Mouse (Mus musculus) ovary, adult 18-20 months (tissue): ENCODE measurements around the gene Wnt5b.

Experiments
- DNase-seq: peaks from one replicate; pipeline ENCODE4 v3.0.0; 2022; ENCODE audit warnings: low spot score, mixed read lengths

Gene Wnt5b

DNA sequence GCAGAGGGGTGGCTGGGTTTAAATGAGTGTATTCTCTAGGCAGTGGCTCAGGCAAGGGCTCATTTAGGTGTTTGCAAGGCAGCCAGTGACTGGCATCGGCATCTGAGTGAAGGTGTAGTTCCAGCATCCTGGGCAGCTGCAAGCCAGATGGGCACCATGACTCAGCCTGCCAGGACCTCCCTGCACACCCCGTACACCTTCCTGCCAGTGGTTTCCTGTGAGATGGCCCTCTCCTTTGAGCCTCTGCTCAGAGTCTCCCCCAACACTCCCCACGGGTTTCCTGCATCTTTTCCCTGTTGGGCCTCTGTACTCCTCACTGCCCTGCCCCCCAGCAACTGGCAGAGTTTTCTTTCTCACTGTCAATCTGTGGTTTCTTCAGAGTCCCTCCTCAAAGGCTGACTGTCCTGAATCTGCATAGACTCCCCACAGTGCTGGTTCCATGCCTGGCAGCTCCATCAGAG is 22.2 kb downstream of the Wnt5b start:
- no peak for DNase-seq

DNA sequence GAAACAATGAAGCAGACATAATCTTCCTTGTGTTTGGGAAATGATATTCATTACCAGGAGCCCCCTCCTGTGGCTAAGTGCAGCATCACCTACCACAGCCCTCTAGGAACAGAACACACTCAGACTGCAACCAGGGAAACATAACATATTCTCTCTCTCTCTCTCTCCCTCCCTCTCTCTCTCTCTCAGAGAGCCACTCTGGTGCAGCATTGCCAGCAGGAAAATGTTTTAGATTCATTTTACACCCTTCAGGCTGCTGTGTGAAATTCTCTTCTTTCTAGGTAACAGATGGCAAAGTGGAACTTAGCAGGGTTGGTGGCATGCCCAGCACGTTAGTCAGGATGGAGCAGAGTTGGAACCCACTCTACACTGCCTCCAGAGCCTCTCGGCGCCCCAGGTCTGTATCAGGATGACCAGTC is 22.7 kb downstream of the Wnt5b start:
- no peak for DNase-seq

DNA sequence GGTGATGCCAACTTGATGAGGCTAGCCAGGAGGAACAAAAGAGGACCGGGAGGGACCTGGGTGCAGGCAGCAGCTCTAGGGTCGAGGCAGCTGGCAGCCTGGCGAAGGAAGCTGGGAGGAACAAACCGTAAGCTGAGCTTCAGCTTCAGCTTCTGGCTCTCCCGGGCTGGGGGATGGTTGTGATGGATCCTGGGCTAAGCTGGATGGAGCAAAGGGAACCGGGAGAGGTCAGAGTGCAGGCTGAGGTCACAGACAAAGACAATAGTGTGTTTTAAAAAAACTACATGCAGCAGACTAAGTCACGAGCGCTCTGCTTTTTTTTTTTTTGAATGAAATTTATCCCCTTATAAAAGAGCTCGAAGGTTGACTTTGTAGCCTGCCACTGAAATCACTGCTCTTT is 23.4 kb downstream of the Wnt5b start:
- no peak for DNase-seq

DNA sequence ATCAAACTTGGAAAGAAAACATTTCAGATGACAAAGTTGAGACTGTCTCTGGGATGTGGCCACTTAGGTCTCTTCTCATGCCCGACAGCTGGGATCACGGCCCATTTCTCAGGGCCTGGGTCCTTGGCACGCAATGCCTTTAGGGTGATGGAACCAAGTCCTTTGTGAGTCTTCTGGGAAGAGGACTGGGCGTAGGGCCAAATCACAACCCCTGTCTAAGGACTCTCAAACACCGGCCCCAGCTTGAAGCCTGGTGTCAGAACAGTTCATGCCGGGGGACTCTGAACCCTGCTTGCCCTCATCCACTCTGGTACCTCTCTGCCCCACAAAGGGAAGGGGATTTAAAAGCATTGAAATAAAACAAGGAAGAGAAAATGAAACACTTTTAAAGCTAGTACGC is 30.1 kb downstream of the Wnt5b start:
- DNase-seq, result no peak

DNA sequence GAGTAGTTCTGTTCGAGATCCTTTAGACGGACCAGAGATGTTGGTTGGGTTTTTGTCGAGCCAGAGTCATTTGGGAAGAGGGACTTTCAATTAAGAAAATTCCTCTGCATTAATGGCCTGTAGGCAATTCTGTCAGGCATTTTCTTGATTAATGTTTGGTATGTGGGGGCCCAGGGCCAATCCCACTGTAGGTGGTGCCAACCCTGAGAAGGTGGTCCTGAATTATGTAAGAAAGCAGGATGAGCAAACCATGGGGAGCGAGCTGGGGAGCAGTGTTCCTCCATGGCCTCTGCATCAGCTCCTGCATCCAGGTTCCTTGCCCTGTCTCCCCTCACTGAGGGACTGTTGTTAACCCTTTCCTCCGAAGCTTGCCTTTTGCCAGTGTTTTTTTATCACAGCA is 30.7 kb downstream of the Wnt5b start:
- DNase-seq, result no peak

DNA sequence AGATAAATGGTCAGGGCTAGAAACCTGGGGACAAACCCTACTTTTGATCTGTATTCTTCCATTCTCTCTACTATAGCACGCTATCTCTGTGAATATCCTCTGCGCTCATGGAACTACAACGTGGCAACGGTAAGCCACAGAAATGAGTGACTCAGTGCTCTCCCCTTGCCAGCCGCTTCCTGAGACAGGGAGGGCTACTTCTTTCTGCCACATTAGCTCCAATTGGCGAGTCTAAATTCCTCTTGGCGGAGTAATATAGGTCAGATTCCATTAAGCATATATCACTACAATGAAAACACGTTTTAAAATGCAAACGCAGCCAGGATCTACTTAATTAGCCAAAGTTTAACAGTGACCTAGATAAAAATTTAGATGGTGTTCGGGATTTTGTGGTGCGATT is 31.4 kb downstream of the Wnt5b start:
- DNase-seq, result no peak

DNA sequence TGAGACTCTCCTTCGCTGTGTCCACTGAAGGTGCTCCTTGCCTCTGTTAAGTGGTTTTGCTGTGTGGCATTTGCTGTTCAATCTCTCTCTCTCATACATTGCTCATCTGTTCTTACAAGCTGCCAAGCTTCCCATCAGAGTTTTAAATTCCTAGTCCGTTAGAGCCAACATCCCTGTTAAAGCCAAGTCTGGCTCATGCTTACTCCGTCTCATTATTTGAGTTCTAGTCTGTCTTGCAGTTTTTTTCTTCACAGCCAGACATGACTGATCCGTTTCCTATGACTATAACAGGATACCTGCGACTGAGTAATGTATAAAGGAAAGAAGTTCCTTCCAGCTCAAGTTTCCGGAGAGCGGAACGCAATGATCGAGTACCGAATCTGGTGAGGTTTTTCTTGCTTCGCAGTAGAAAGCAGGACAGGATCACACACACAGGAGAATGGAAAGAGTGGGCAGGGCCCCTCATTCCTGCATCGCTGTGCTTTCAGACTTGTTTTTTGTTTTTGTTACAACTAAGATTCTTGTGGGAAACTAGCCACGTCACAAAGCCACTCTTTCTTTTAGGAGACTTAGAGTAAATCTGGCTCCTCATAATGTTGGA is 34.6 kb downstream of the Wnt5b start:
- no peak for DNase-seq

DNA sequence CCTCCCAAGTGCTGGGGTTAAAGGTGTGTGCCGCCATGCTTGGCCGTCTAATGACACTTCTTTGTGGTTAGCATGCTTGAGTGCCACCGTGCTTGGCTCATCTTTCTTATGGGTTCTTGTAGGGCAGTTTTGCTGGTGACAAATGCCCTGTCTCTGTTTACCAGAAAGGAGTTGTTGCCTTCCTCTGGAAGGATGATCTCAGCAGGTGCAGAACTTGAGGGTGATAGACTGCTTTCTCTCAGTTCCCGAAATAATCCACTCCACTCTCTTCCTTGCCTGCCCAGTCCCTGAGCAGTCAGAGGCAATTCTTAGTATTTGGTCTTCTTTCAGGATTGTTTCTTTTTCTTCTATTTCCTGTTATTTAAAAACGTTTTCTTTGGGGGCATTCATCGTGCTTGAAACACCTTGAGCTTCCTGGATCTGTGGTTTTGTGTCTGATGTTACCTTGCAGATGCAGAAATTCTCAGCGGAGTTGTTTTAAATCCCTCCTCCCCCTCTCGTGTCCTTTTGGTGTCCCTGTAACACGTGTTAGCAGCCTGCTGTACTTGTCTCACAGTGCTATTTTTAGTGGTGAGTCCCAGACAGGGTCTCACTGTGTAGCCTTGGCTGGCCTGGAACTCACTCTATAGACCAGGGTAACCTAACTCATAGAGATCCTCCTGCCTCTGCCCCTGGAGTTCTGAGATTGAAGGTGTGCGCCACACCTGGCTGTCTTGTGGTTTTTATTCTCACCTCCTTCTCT is 35.3 kb downstream of the Wnt5b start:
- DNase-seq, result no peak

DNA sequence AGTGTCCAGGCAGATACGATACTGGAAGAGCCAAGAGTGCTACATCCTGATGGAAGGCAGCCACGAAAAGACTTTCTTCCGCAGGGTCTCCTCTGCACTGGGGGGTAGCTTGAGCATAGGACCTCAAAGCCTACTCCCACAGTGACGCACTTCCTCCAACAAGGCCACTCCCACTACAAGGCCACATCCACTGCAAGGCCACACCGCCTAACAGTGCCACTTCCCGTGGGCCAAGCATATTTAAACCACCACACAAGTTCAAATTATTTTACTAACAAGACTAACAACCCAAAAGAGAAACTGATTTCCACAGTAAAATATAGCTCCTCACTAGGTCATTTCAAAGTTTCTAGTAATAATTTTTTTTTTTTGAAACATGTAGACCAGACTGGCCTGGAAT is 35.9 kb downstream of the Wnt5b start:
- no peak for DNase-seq

DNA sequence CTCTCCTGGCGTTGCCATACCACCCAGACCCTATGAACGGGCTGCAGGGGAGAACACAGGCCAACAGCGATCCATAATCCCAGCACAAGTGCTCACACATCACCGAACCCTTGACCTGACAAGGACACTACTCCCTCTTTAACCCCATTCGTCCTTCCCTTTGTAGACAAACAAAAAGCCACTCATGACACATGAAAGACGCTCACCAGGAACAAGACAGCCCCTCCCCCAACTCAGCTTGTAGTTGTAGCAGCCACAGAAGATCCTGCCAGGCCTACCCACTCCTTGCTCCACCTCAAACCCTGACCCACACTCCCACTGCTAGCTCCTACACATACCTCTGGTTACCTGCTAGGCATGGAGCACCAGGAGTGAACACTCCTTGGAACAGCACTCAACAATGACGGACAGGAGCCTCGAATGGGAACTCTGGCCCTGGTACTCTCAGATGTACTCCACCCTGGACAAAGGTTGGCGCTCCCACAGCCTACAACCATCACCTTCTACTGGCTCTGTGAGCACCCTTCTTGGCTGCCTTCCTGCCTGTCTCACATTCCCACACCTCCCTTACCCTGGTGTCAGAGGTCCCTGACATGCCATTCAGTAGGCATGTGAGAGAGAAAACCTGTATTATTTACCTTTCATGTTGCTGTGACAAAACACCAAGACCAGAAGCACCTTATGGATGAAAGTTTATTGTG is 38.5 kb downstream of the Wnt5b start:
- no peak for DNase-seq

DNA sequence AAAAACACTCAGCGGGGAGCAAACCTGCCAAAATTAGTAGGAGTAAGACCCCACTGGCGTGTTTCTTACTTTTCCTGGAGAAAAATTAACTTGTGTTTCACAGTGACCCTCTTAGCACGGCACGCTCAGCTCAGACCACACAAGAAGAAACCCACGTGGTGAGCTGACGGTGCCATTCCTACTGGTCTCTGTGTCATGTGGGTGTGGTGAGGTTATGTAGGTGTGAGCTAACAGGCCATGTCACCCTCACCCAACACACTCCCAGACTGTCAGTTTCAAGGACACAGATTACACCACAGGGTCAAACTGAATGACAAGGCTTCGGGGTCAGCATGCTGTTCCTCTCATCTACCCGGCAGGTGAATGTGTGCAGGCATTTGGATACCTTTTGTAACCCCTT is 39.4 kb downstream of the Wnt5b start:
- DNase-seq, result no peak

DNA sequence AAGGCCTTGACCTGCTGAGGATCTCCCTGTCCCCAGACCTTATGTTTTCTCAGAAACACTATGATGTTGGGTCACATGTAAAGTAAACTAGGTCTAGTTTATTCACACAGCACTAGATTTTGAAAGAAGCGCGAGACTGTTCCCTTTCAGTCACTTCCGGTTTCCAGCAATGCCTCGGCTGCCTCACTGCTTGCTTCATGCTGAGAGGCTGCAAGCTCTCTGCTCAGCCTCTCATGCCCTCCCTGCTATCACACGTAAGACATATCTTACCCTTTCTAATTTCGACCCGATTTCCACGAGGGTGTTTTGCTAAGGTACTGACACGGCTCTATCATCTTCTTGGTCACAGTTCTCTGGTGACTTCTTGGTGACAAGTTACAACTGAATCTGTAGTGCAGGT is 42.1 kb downstream of the Wnt5b start:
- no peak for DNase-seq

DNA sequence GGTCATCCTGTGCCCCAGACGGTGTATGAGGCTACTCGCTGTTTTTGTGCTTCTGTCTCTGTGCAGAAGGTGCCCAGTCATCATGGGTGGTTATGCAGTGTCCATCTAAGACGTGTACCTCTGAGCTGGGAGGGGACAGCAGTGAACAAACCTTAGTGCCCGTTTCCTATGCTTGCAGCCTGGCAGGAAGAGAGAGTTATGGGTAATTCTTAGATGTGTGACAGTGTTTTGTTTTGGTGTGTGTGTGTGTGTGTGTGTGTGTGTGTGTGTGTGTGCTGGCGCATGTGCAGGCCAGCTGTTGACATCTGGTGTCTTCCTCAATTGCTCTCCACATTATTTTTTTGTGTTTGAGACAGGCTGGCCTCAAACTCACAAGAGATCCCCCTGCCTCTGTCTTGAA is 44.1 kb downstream of the Wnt5b start:
- DNase-seq, result no peak

DNA sequence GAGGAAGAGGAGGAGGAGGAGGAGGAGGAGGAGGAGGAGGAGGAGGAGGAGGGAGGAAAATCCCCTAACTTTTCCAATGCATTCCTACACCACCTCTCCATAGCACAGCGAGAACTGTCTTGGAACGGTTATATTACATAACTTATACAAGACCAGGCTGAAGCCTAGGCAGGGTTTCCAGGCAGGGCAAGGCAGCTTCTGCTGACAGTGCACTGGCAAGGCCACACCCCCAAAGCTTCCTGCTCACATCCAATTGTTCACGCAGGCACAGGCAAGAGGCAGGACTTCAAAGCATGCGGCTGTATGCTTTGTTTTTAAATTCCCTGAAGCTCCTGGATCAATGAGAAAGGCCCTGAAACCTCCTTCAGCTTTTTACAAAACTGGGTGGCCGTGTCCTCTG is 44.9 kb downstream of the Wnt5b start:
- DNase-seq, result peak; percentile 68

DNA sequence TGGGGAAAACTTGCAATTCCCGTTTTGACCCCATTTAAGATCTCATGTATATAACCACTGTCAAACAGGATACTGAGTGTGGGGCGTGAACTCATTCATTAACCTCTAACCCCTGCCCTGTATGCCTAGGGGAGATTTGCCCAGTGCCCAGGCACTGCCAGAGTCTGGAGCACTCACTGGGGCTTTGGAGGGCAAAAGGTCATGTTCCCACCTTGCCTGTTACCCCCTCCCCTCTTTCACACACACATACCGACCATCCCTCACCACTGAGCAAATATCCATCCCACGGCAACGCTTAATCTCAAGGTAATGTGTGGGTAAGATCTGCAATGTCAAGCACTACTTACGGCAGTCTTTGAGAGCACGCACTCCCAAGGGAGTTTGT is 51.5 kb downstream of the Wnt5b start:
- DNase-seq, result no peak

DNA sequence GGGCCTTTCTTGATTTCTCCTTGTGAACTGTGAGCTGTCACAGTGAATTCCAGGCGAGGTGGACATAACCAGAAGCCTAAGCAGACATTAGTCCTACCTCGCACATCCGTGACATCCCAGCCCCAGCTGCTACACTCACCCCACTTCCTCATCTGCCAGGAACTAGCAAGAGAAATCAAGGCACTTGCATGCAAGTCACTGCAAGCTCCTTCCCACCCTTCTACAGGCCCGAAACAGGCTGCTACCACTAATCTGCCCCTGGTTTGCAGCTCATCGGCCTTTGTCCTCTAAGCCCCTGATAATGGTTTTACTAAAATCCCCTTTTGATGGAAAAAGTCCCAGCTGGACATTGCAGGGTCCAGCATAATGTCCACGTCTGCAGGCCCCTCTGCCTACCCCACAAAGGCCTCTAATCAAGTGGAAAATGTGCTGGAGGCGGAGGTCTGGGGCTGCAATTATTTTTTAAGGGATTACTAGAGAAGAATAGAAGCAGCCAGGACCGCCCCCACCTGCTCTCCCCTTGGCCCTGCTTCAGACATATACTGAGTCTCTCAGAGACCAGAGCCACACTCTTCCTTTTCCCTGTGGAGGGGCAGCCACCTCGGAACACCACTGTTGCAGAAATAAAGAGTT is 52.0 kb downstream of the Wnt5b start:
- DNase-seq, result no peak

DNA sequence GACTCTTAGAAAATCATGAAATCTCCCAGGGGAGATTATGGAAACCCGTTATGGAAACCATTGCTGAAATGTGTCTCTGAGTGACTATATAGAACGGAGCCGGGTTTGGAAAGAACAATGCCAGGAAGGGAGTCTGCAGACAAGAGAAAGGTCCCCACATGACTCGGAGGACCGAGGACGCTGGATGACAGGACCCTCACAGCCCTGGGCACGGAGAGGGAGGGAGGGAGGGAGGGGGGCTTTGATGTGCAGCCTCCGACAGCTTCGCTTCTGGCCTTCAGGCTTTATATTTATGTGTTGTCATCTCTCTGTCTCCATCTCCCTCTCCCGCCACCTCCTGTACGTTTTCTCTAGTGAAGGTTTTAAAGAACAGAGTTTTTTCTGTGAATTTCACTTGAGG is 53.1 kb downstream of the Wnt5b start:
- no peak for DNase-seq

DNA sequence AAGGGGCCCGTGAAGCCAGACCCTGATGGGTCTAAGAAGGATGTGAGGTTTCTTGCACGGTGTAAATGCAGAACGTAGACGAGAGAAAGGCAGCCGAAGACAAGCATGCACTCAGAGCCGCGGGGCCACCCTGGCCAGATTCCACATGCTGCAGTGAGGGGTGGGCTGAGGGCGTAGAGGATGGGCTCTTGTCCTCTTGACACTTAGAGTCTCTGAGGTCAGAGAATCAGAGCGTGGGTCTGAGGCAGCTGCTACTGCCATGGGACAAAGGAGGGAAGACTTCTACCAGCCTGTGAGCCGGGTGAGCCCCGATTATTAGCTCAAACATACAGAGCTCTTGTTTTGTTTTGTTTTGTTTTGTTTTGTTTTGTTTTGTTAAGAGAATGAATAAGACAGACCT is 53.6 kb downstream of the Wnt5b start:
- DNase-seq, result no peak

DNA sequence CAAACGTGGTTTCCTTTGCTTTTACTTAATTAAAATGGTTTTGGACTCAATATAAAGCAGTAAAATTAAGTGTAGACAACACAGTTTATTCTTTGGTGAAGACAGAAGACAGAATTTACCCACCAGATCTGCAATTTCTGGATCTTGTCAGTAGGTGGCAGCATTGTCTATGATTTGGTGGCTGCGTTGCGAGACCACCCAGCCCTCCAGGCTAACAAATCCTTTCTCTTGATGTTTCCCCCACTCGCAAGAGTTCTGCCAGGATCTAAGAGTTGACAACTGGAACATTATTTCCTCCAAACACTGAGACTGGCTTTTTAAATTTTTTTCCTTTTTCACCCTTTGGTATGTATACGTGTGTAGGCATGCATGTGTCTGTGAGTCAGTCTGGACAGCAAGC is 54.4 kb downstream of the Wnt5b start:
- no peak for DNase-seq

DNA sequence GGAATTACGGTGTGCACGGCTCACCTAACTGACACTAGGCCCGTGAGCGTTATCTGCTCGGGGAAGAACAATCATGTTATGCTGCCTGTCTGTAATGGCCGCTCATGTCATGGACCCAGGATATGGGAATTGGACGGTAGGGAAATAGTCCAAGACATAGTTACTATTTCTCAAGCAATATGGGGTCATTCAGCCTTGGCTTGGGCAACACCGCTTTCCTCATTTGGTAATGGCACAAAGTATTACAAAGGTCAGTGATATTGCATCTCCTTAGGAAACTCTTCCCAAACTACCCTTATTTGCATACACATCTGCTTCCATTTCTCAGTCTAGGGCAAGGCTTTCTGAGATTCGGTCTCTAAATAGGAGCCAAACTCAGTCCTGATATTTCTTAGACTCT is 56.5 kb downstream of the Wnt5b start:
- no peak for DNase-seq

DNA sequence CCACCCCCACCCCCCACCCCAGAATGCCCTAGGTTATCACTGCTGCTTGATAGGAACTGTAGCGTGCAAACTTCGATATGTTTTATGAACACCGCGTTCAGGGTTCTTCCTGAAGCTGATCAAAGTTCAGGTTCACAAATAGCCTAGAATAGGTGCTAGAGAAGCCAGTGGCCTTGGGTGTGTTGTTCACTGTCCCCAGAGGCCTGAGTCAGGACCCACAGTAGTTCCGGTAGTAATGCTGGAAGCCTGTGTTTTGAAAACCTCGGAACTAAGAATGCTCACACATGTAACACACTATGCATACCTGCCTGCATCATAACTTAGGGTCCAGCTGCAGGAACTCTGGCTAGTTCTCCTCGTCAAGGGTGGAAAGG is 57.1 kb downstream of the Wnt5b start:
- DNase-seq, result no peak

DNA sequence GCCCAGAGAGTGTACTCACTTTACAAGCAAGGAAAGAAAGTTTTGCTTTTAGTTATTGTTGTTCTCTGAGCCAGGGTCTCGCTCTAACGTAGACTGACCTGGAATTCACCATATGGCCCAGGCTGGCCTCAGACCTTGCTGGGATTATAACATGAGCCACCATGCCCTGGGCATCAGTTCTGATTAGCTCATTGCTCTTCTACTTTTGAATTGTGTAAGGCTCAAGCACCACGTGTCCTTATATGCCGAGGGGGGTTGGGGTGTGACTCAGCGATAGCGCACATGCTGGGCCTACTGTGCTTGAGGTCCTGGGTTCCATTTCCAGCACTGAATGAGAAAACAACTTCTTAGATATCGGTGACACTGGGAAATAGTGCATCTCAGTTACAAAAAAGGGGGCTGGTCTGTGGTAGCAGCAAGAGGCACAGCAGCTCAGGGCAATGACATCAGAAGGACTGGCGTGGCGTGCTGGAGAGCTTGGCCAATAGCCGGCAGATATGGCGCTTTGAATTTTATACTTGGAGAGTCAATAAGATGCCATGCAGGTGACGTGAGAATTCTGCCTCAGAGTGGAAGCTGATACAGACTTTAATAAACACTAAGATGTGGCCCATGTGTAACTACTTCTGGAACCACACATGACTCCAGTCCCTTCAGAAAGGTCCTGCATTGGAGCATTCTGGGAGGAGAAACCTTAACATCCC is 57.6 kb downstream of the Wnt5b start:
- no peak for DNase-seq
